Mouse (Mus musculus): ENCODE measurements around the gene Ints6.
A peak's percentile ranks its signal among the peaks of the same experiment; 100 is the strongest.

Ints6 gene

GRCm38 (mm10) chr14:62761036-62761881, at the start of gene Ints6:
TSS of gene Ints6 (minus strand) at chr14:62761169.
- DNase-seq, result peak; percentile 97

- no peak for DNase-seq
Measured at GRCm38 (mm10) chr14:62808661-62809523, 47.9 kb upstream of the Ints6 start.

- DNase-seq, result no peak
Measured at GRCm38 (mm10) chr14:62806921-62807320, 46.0 kb upstream of the Ints6 start.

- DNase-seq, result no peak
Measured at GRCm38 (mm10) chr14:62803204-62803603, 42.2 kb upstream of the Ints6 start.

GRCm38 (mm10) chr14:62800791-62801190, 39.8 kb upstream of the Ints6 start:
- DNase-seq, result no peak

- DNase-seq, result no peak
Measured at GRCm38 (mm10) chr14:62798608-62799101, 37.7 kb upstream of the Ints6 start.

GRCm38 (mm10) chr14:62795719-62796118, 34.8 kb upstream of the Ints6 start:
- no peak for DNase-seq

- no peak for DNase-seq
Measured at GRCm38 (mm10) chr14:62789282-62789681, 28.3 kb upstream of the Ints6 start.

- DNase-seq, result no peak
Measured at GRCm38 (mm10) chr14:62782981-62783380, 22.0 kb upstream of the Ints6 start.

- no peak for DNase-seq
Measured at GRCm38 (mm10) chr14:62780520-62781316, 19.7 kb upstream of the Ints6 start.

- no peak for DNase-seq
Measured at GRCm38 (mm10) chr14:62778095-62778494, 17.1 kb upstream of the Ints6 start.

- no peak for DNase-seq
Measured at GRCm38 (mm10) chr14:62775034-62775433, 14.1 kb upstream of the Ints6 start.

- no peak for DNase-seq
Measured at GRCm38 (mm10) chr14:62774246-62774645, 13.3 kb upstream of the Ints6 start.

- DNase-seq, result no peak
Measured at GRCm38 (mm10) chr14:62773766-62774165, 12.8 kb upstream of the Ints6 start.

- no peak for DNase-seq
Measured at GRCm38 (mm10) chr14:62765398-62765797, 4.4 kb upstream of the Ints6 start.

GRCm38 (mm10) chr14:62764371-62764770, 3.4 kb upstream of the Ints6 start:
- DNase-seq, result no peak

GRCm38 (mm10) chr14:62761943-62762342, 974 bp upstream of the Ints6 start:
- DNase-seq, result no peak

GRCm38 (mm10) chr14:62760321-62761035, 491 bp downstream of the Ints6 start:
- peak; percentile 74 for DNase-seq

- DNase-seq, result peak; percentile 75
Measured at GRCm38 (mm10) chr14:62759771-62760320, 1.1 kb downstream of the Ints6 start.

GRCm38 (mm10) chr14:62758714-62759113, 2.3 kb downstream of the Ints6 start:
- no peak for DNase-seq

GRCm38 (mm10) chr14:62755095-62755640, 5.8 kb downstream of the Ints6 start:
- DNase-seq, result no peak
